ENCODE assay signal across 11 mouse cellular contexts in the genomic region with DNA sequence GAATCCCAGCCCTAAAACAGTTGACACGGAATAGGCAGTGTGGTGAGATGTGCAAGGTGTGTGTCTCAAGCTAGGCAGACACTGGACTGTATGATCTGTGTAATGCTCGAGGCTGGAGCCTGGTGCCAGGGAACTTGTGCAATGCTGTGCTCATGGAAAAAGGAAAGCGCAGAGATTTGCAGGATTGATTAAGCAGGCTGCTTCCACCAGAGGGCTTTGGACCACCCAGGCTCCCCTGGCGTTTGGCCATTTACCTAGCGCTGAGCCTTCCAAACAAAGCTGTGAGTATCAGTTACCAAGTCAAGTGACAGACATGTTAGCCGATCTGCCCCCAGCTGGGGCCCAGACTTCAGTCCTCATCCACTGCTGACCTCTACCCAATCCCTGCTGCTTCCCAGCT. TPM values are rescaled to one million over a fixed set of nuclear protein-coding genes. Genes with fewer than 3 reads are reported as not detected.
DNase-seq lines count a peak whose midpoint lies in the region; ATAC-seq lines count a peak whose summit lies in the region.
"Had no signal": no experiment of that assay in that cellular context is flagged by ENCODE, and none has a peak within 500 bp of the region (broad histone marks: within the 10 kb centered on the region; RNA-seq: fewer than 3 reads in every experiment).

No protein-coding gene starts in this region.

- no peaks in the 10 kb centered on the region for H3K9me3 ChIP-seq in midbrain, embryonic 14.5 days (ENCODE audit: control insufficient read depth, low read length)
- H3K9me3 ChIP-seq in midbrain, embryonic 15.5 days: no peaks in the 10 kb centered on the region
- H3K9me3 ChIP-seq in limb, embryonic 10.5 days (replicated peaks): no peaks in the 10 kb centered on the region

- DNase-seq in cerebellum, postnatal 10 days: peak; percentile 50 to 66
- no peak for DNase-seq in cerebellum, adult 11 months
- peak; percentile 62 for DNase-seq in midbrain, embryonic 14.5 days
- DNase-seq in limb, embryonic 10.5 days (ENCODE audit: low spot score): peak; percentile 51
- DNase-seq in urinary bladder, adult 18-20 months (ENCODE audit: low spot score in 2 of 2): no peak
- no peak for DNase-seq in layer of hippocampus, postnatal 36 days
- no peak for DNase-seq in frontal cortex, postnatal 10 days (ENCODE audit: low spot score in 2 of 2)

- no peak for ATAC-seq in midbrain, embryonic 14.5 days (ENCODE audit: low FRiP score, low TSS enrichment)
- ATAC-seq in midbrain, embryonic 15.5 days (replicated peaks): no peak

- H3K27ac ChIP-seq in midbrain, embryonic 14.5 days (replicated peaks; ENCODE audit: low read depth, low read length): no peak overlapping the region
- no peak overlapping the region for H3K27ac ChIP-seq in midbrain, embryonic 15.5 days
- H3K27ac ChIP-seq in limb, embryonic 10.5 days: no peak overlapping the region

- H3K4me1 ChIP-seq in midbrain, embryonic 14.5 days (ENCODE audit: control insufficient read depth, insufficient read depth, low read length): no peaks in the 10 kb centered on the region
- H3K4me1 ChIP-seq in midbrain, embryonic 15.5 days: no peaks in the 10 kb centered on the region
- H3K4me1 ChIP-seq in limb, embryonic 10.5 days: peaks cover 19% of the 10 kb centered on the region

- H3K36me3 ChIP-seq in midbrain, embryonic 14.5 days (ENCODE audit: control insufficient read depth, insufficient read depth, low read length): no peaks in the 10 kb centered on the region
- H3K36me3 ChIP-seq in midbrain, embryonic 15.5 days (replicated peaks): no peaks in the 10 kb centered on the region
- H3K36me3 ChIP-seq in limb, embryonic 10.5 days: no peaks in the 10 kb centered on the region

- H3K9ac ChIP-seq in midbrain, embryonic 14.5 days (replicated peaks; ENCODE audit: low read length): no peak overlapping the region
- H3K9ac ChIP-seq in midbrain, embryonic 15.5 days: no peak overlapping the region

- WGBS in midbrain, embryonic 14.5 days: 20% methylated on average over 6 of the region's 6 CpGs
- WGBS in midbrain, embryonic 15.5 days: 15% methylated on average over 6 of the region's 6 CpGs
- 26% methylated on average over 6 of the region's 6 CpGs for WGBS in limb, embryonic 10.5 days

- H3K4me3 ChIP-seq in midbrain, embryonic 14.5 days (replicated peaks; ENCODE audit: low read depth, low read length): no peak overlapping the region
- no peak overlapping the region for H3K4me3 ChIP-seq in midbrain, embryonic 15.5 days
- no peak overlapping the region for H3K4me3 ChIP-seq in limb, embryonic 10.5 days

- no peaks in the 10 kb centered on the region for H3K27me3 ChIP-seq in midbrain, embryonic 14.5 days (ENCODE audit: control insufficient read depth, insufficient read depth, low read length)
- H3K27me3 ChIP-seq in midbrain, embryonic 15.5 days (replicated peaks): no peaks in the 10 kb centered on the region
- H3K27me3 ChIP-seq in limb, embryonic 10.5 days (ENCODE audit: low read depth, poor library complexity, severe bottlenecking): no peaks in the 10 kb centered on the region

- no peak overlapping the region for H3K4me2 ChIP-seq in midbrain, embryonic 14.5 days (ENCODE audit: low read length)
- no peak overlapping the region for H3K4me2 ChIP-seq in midbrain, embryonic 15.5 days

RNA-seq across cellular contexts. Expression of a gene that starts 1.9 kb away (rescaled TPM):
- not detected in 2 replicates for polyA plus RNA-seq in midbrain, embryonic 14.5 days (2014; fragmentation: Nextera tagmentation; extraction: Ambion mirVana)
- polyA plus RNA-seq in midbrain, embryonic 15.5 days (2015; fragmentation: Nextera tagmentation; extraction: Ambion mirVana): 0.22 TPM in 1 of 2 replicates, not detected in the other
- polyA plus RNA-seq in limb, embryonic 10.5 days (2016; fragmentation: Nextera tagmentation; extraction: Ambion mirVana): not detected in 2 replicates
- not detected for total RNA-seq in layer of hippocampus, postnatal 36 days (2021)
- polyA plus RNA-seq: heart, embryonic 14.5 days; liver, embryonic 16.5 days; spleen, adult 2 months had no signal

RNA-seq across cellular contexts. Expression of a gene that starts 3.1 kb away (rescaled TPM):
- not detected in 2 replicates for polyA plus RNA-seq in midbrain, embryonic 14.5 days (2014; fragmentation: Nextera tagmentation; extraction: Ambion mirVana)
- polyA plus RNA-seq in midbrain, embryonic 15.5 days (2015; fragmentation: Nextera tagmentation; extraction: Ambion mirVana): 0.69 TPM in 1 of 2 replicates, not detected in the other
- polyA plus RNA-seq in limb, embryonic 10.5 days (2016; fragmentation: Nextera tagmentation; extraction: Ambion mirVana): not detected in 2 replicates
- total RNA-seq in layer of hippocampus, postnatal 36 days (2021): not detected
- polyA plus RNA-seq: heart, embryonic 14.5 days; liver, embryonic 16.5 days; spleen, adult 2 months had no signal

RNA-seq across cellular contexts. Expression of a gene that starts 3.2 kb away (rescaled TPM):
- 0.15 TPM in 1 of 2 replicates, not detected in the other for polyA plus RNA-seq in midbrain, embryonic 14.5 days (2014; fragmentation: Nextera tagmentation; extraction: Ambion mirVana)
- polyA plus RNA-seq in midbrain, embryonic 15.5 days (2015; fragmentation: Nextera tagmentation; extraction: Ambion mirVana): 0.28 and 0.29 TPM in 2 replicates
- not detected in 2 replicates for polyA plus RNA-seq in limb, embryonic 10.5 days (2016; fragmentation: Nextera tagmentation; extraction: Ambion mirVana)
- total RNA-seq in layer of hippocampus, postnatal 36 days (2021): not detected
- polyA plus RNA-seq: heart, embryonic 14.5 days; liver, embryonic 16.5 days; spleen, adult 2 months had no signal

RNA-seq across cellular contexts. Expression of a gene that starts 10.8 kb away (rescaled TPM):
- 13.0 and 15.3 TPM in 2 replicates for polyA plus RNA-seq in midbrain, embryonic 14.5 days (2014; fragmentation: Nextera tagmentation; extraction: Ambion mirVana)
- polyA plus RNA-seq in midbrain, embryonic 15.5 days (2015; fragmentation: Nextera tagmentation; extraction: Ambion mirVana): 21.2 and 27.5 TPM in 2 replicates
- polyA plus RNA-seq in limb, embryonic 10.5 days (2016; fragmentation: Nextera tagmentation; extraction: Ambion mirVana): 65.6 and 75.4 TPM in 2 replicates
- 1 to 10 TPM; 6.0 to 8.0 TPM for total RNA-seq in layer of hippocampus, postnatal 36 days (2021)

RNA-seq across cellular contexts. Expression of a gene that starts 15.9 kb away (rescaled TPM):
- polyA plus RNA-seq in midbrain, embryonic 14.5 days (2014; fragmentation: Nextera tagmentation; extraction: Ambion mirVana): 88.2 and 88.6 TPM in 2 replicates
- polyA plus RNA-seq in midbrain, embryonic 15.5 days (2015; fragmentation: Nextera tagmentation; extraction: Ambion mirVana): 108 and 111 TPM in 2 replicates
- polyA plus RNA-seq in limb, embryonic 10.5 days (2016; fragmentation: Nextera tagmentation; extraction: Ambion mirVana): 101 and 121 TPM in 2 replicates
- total RNA-seq in layer of hippocampus, postnatal 36 days (2021): 10 to 100 TPM; 85.2 to 98.0 TPM

Comparison
In these comparisons a context has a peak if more than half of its experiments do, and no peak if none do; other contexts are left out.
1. DNase-seq: peak in cerebellum, postnatal 10 days (2 of 2), midbrain, embryonic 14.5 days (single experiment) and limb, embryonic 10.5 days (single experiment); none in cerebellum, adult 11 months (single experiment), urinary bladder, adult 18-20 months (0 of 2), layer of hippocampus, postnatal 36 days (0 of 2) and frontal cortex, postnatal 10 days (0 of 2).